Mouse (Mus musculus) skeletal muscle tissue, adult 2 months (tissue): Measurements from ENCODE around the gene Prop1.
A peak's percentile ranks its signal among the peaks of the same experiment; 100 is the strongest.

Experiments
- DNase-seq: peaks from one replicate; pipeline ENCODE4 v3.0.0-alpha.2; 2012; ENCODE audit warnings: low read depth, low spot score

Prop1 gene

GRCm38 (mm10) chr11:50953665-50954064 is at the start of gene Prop1:
TSS of gene Prop1 (minus strand) at chr11:50953765.
- no peak for DNase-seq

GRCm38 (mm10) chr11:51003296-51003695 is 49.7 kb upstream of the Prop1 start, which contains the start of gene Olfr51:
TSS of gene Olfr51 (plus strand) at chr11:51003596.
- no peak for DNase-seq

DNA sequence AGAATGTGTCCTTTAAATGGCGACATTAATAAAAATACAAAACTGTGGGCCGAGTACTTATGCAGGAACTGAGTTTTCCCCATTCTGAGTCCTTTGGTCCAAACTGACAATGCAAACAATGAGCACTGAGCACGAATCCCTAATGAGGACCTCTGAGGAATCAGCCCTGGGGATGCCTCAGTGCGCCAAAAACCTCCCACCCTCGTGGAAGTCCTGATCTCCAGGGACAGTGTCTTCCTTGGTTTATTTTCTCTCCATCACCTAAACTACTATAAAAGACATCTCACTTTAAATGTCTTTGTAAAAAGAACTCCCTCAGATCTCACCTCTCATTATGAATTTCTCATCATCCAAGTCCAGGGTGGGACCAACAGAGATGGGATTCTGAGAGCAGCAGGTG is 28.1 kb upstream of the Prop1 start, which contains the start of gene Olfr1377:
TSS of gene Olfr1377 (plus strand) at position 301 of the 400 bp plus-strand sequence.
- DNase-seq = no peak

GRCm38 (mm10) chr11:50977216-50977615 is 23.7 kb upstream of the Prop1 start:
- no peak for DNase-seq

DNA sequence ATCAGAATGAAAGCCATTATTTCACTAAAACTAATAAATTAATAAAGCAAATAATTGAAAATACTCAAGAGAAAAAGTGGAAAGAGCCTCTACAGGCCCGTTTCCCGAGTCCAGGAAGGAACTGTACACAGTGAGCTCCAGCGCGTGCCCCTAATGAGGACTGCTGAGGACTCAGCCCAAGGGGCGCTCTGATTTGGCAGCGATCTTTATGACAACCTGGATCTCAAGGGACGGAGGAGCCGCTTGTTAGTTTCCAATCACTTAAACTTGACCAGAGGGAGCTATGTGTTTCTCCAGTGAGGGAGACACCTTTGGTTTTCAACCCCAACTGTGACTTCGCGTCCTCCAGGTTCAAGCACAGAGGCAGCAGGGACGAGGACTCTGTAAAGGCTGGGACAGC is 12.7 kb upstream of the Prop1 start, which contains the start of gene Olfr1378:
TSS of gene Olfr1378 (plus strand) at position 301 of the 400 bp plus-strand sequence.
- no peak for DNase-seq

GRCm38 (mm10) chr11:50964886-50965285 is 11.3 kb upstream of the Prop1 start:
- DNase-seq = peak; percentile 36

DNA sequence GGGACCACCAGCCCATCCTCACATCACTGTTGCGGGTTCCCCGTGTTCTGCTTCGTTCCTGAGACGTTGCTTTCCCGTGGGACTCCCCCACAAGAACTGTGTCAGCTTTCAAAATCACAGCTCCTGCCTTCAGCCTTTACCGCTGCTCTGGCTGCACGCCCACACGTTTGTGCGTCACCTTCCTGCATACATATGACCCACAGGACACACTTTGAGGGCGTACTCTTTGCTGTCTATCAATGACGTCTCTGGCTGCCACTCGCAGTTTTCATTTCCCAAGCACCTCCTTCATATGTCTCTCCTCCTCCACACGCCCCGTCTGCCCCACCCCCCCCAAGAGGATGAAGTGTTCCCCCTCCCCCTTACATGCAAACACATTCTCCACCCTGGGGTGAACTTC is 1.3 kb downstream of the Prop1 start:
- no peak for DNase-seq

DNA sequence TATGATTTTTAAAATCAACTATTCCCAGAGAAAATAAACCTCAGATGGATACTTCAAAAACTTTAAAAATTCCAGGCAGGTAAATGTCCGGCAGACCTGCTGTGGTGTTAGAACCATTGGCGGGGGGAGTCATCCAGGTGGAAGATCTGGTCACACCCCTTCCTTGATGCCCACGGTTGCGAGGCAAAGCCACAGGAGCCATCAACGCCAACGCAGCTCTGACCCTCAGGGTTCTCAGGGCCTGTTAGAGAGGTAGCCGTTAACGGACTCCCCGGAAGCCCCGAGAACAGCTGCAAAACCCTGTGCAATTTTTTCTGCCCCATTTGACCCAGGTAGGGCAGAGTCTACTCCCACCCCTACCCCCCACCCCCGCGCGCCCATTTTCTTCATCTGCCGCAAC is 10.1 kb downstream of the Prop1 start, which contains the start of gene 4933414I15Rik:
TSS of gene 4933414I15Rik (minus strand) at position 260 of the 400 bp plus-strand sequence.
- DNase-seq = no peak

DNA sequence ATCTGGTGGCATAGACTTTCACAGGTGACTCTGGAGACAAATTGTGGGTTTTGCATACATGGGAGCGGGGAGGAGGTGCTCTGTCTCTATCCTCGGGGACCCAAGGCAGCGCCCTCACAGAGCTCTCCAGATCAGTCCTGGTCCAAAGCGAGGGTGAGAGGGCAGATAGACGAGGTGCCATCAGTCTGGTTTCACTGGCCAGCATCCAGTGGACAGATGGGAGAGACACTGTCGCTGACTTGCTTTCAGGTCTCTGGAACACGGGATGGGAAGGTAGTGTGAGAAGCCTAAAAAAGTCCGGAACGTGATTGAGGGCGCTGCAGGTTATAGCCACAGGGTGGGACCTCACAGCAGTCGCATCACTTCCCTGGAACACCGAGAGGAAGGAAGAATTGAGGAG is 11.2 kb downstream of the Prop1 start:
- DNase-seq = no peak

DNA sequence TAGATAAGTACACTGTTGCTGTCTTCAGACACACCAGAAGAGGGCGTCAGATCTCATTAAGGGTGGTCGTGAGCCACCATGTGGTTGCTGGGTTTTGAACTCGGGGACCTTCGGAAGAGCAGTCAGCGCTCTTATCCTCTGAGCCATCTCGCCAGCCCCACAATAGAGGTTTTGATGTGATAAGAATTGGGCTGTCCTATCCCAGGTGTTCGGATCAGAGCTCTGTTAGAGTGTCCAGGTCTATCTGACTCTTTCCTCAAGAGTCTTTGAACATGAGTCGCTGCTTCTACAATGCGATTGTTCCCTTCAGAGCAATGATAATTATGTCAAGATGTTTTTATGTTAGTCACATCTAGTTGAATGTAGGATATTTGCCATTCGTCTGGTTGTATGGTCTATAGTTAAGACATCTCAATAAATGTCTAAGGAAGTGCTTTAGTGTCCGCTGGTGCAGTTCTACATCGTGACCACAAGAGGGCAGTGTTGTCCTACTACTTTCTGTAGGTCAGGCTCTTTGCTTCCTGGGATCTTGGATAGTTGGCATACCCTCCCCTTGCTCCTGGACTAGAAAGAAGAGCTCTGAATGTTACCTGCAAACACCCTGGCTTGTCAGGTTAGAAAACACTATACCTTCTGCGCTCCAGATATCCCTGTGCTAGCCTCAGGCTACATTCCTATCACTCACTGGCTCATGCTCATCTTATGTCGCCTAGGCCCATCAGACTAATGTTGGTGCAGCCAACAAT is 13.8 kb downstream of the Prop1 start:
- peak; percentile 39 for DNase-seq

DNA sequence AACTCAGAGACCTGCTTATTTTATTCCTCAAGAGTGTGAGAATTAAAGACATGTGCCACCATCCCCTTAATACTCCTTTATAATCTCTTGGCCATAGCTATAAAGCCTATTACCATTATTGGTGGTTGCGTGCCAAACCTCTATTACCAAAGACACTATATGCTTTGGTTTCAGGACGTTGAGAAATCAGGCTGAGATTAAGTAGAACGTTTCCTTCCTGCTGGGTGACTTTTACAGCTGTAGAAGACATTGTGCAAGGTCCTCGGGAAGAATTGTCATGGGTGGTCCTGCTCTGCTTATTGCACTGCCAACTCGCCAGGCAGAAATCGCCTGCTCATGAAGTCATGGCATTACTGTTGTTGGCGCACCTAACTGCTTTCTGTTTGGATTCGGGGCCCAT is 15.1 kb downstream of the Prop1 start:
- DNase-seq = no peak

DNA sequence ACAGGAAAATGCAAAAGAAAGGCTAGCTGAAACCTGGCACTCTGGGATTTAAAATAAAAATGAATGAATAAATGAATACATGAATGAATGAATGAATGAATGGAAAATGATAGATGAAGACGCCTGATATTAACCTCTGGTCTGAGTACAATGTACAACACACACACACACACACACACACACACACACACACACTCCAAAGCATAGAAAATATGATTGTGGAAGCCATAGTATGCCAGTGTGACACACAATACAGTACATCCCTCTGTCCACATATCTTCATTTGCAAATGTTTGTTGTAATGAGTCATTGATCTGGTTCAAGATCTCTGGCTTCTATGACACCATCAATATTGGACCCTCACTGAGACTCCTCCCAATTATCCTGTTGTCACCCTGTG is 21.5 kb downstream of the Prop1 start:
- no peak for DNase-seq

DNA sequence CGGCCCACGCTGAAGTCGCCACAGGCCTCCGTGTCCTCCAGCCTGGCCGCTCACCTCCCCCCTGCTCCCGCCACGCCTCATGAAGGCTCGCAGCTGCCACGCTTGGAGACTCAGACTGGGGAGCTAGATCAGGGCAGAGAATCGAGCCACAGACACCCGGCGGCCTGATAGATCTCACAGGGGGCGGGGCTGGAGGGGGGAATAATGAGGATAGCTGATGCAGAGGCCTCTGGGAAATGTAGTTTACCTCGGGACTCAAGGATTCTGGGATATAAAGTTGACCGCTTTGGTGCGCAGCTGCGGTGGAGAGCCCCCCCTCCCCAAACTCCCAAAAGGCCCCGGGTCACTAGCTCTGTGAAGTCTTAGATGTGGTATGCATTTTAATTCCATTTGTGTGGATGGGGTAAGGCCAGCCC is 22.1 kb downstream of the Prop1 start, which contains the start of gene Zfp354b:
TSS of gene Zfp354b (minus strand) at position 183 of the 416 bp plus-strand sequence.
- peak; percentile 66 for DNase-seq

DNA sequence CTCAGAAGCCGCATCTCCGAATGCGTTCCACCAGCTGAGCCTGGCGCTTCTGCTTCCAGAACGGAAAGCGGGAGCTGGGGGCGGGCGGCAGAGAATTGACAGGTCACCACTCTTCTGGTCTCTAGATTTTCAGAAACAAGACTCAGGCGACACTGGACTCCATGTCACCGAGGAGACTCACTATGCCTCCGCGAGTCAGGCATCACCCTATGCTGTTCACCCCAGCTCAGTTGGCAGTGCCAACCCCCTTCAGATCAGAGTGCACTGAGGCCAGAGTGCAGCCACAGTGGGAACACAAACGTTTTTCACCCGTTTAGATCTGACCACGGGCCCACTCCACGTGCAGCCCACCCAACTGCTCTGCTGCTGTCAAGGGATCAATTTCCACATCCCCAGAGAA is 22.5 kb downstream of the Prop1 start:
- no peak for DNase-seq

GRCm38 (mm10) chr11:50930469-50931014 is 23.0 kb downstream of the Prop1 start:
- DNase-seq = no peak

DNA sequence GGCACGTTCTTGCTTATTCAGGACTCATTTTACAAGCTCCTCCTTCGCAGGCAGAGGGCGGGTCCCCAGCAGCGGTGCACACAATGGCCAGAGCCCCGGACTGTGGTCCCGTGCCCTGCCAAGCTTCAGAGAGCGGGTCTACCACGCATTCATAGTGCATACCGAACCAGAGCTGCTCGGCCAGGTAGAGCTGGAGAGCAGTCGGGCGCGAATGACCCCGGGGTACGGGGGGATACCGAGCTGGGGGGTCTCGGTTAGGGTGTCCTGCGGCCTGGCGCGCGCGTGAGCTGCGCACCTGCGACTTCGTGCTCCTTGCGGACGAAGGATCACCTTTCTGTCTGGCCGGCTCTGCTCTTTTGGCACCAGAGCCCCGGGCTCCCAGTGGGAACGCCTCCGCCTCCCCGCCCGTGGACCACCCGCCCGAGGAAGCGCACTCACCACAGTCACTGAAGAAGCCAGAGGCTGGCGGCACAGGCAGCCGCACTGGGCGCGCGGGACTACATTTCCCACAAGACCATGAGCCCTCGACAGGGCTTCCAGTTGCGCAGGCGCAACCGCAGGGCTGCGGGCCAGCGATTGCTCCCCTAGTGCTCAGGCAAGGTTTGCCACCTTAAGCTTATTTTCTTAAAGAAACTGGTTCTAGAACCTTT is 37.8 kb downstream of the Prop1 start, which contains the start of gene Zfp2:
TSS of gene Zfp2 (minus strand) at position 495 of the 650 bp plus-strand sequence.
- peak; percentile 85 for DNase-seq

- DNase-seq = no peak
Measured at GRCm38 (mm10) chr11:50914461-50914860, 39.1 kb downstream of the Prop1 start.

DNA sequence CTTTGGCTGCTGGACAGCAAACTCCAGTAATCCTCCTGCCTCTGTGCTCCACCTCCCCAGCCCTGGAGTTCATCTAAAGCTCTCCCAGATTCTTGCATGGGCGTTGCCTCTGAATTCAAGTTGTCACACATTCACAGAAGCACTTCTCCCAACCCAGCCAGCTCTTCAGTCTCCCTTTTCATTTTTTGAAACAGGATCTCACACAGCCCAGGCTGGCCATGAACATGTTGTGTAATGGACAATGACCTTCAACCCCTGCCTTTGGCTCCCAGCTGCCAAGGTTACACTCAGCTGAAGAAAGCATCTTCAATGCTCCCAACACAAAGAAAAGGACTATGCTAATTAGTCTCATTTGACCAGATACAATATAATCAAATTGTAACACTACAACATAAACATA is 40.3 kb downstream of the Prop1 start:
- DNase-seq = no peak

DNA sequence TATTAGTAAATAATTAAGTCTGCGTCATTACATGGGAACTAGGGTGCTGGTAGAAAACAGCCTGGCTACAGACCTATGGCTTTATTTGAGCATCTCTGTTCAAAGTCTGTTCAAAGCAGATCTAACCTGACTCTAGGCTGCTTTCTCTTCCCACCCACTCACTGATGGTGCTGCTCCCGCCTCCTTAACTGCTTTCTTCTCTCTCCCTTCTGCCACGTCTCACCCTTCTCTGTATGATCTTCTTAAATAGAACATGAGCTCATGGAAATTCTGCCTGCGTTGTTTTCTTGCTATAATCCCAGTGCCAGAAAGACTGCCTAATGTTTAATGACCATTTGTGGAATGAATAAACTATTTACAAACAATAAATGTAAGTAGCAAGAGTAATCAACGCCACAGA is 45.4 kb downstream of the Prop1 start:
- no peak for DNase-seq
